Mouse (Mus musculus) heart, postnatal 0 days (tissue): ENCODE measurements around the gene Pomgnt2. TPM values are rescaled to one million over a fixed set of nuclear protein-coding genes. Genes with fewer than 3 reads are reported as not detected.

Experiments used
- ATAC-seq: fragments of 200-750 bp; cut with Nextera tagmentation; 2 replicates; pipeline ENCODE4 v1.8.0; 2017; ENCODE audit warnings: low read depth, moderate number of reproducible peaks, moderate library complexity; ENCODE audit not compliant: insufficient read depth
- DNase-seq: peaks from one replicate; pipeline ENCODE4 v3.0.0-alpha.2; 2016; ENCODE audit warnings: low spot score
- H3K27ac ChIP-seq: fragments of 300-500 bp; sonication (generic); 2 replicates; pipeline ENCODE4 v1.5.1; 2014; ENCODE audit warnings: low read depth, mild to moderate bottlenecking
- H3K27me3 ChIP-seq: fragments of 300-500 bp; sonication (generic); 2 replicates; pipeline ENCODE4 v1.6.1; 2014; ENCODE audit warnings: low read length, mixed read lengths; ENCODE audit not compliant: control insufficient read depth, insufficient read depth
- H3K36me3 ChIP-seq: fragments of 300-500 bp; sonication (generic); replicated peaks from 2 replicates; pipeline ENCODE4 v1.6.1; 2014; ENCODE audit warnings: low read length, mixed read lengths; ENCODE audit not compliant: control insufficient read depth, insufficient read depth
- H3K4me1 ChIP-seq: fragments of 300-500 bp; sonication (generic); 2 replicates; pipeline ENCODE4 v1.6.1; 2014; ENCODE audit warnings: antibody characterized with exemption; ENCODE audit not compliant: control insufficient read depth, insufficient read depth
- H3K4me2 ChIP-seq: fragments of 300-500 bp; sonication (generic); 2 replicates; pipeline ENCODE4 v1.6.1; 2014; ENCODE audit warnings: low read depth, mild to moderate bottlenecking, low read length, moderate library complexity
- H3K4me3 ChIP-seq: fragments of 300-500 bp; sonication (generic); 2 replicates; pipeline ENCODE4 v1.5.1; 2014; ENCODE audit warnings: low read depth, low read length
- H3K9ac ChIP-seq: fragments of 300-500 bp; sonication (generic); replicated peaks from 2 replicates; pipeline ENCODE4 v1.6.1; 2014; ENCODE audit warnings: low read depth, low read length, mixed read lengths
- H3K9me3 ChIP-seq: fragments of 300-500 bp; sonication (generic); replicated peaks from 2 replicates; pipeline ENCODE4 v1.6.1; 2016; ENCODE audit warnings: low read length; ENCODE audit not compliant: control insufficient read depth
- CTCF ChIP-seq: IDR thresholded peaks from 2 replicates; pipeline ENCODE4 v1.5.1; 2016; ENCODE audit warnings: antibody characterized with exemption, control low read depth, low read depth
- EP300 ChIP-seq: IDR thresholded peaks from 2 replicates; pipeline ENCODE4 v1.6.1; 2016; ENCODE audit warnings: antibody characterized with exemption, low read depth
- WGBS: fragments of 180-500 bp; shearing (Covaris S2); extraction: QIAGEN DNeasy Blood & Tissue Kit; methylation state at CpG from one replicate; pipeline ENCODE4 v1.1.7; 2014; 5-methylcytosine and 5-hydroxymethylcytosine counted together
- polyA plus RNA-seq: library from polyadenylated mRNA; unstranded; fragments of >200 nt; fragmentation: Nextera tagmentation; extraction: Ambion mirVana; gene quantifications from 2 replicates; pipeline ENCODE4 v1.2.1, GENCODE M21; 2015
- total RNA-seq: library from RNA; depleted of rRNA; stranded (reverse); fragments of >200 nt; gene quantifications from 2 replicates; pipeline ENCODE4 v1.2.3, GENCODE M21; 2014; ENCODE audit warnings: low replicate concordance; rRNA removed

The Pomgnt2 gene
- total RNA-seq (14.2 and 19.4 TPM in 2 replicates), polyA plus RNA-seq (6.9 and 7.9 TPM in 2 replicates)

DNA sequence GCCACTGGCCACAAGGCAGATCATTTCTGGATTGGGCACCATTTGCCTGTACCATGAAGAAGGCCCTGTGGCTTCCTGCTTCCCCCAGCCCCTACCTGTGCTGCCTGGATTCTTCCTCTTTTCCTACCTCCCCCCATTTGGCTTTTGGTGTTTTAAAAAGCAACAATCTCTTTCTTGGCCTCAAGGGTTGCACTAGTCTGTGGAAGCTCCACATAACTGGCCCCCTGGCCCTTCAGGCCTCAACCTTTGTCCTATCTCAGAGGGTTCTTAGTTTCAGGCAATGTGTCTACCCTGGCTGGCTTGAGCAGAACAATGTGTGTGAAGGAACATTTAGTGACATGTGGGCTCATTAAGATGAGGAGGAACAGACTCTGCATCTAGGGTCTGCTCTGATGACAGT is at the start of gene Pomgnt2:
TSS of gene Pomgnt2 (minus strand) at position 101 of the 400 bp plus-strand sequence.
- no peak for TF ChIP-seq CTCF
- no peak for TF ChIP-seq EP300
- DNase-seq (no peak), ATAC-seq (no peak)
- Histone ChIP-seq H3K4me1 (no peaks in the 10 kb centered on the region), H3K27ac (no peak within 1 kb of the TSS), H3K4me2 (peak within 1 kb of the TSS; percentile 100), H3K27me3 (no peaks in the 10 kb centered on the region), H3K9ac (no peak within 1 kb of the TSS), H3K4me3 (peak within 1 kb of the TSS; percentile 76), H3K36me3 (no peaks in the 10 kb centered on the region), H3K9me3 (no peaks in the 10 kb centered on the region)

DNA sequence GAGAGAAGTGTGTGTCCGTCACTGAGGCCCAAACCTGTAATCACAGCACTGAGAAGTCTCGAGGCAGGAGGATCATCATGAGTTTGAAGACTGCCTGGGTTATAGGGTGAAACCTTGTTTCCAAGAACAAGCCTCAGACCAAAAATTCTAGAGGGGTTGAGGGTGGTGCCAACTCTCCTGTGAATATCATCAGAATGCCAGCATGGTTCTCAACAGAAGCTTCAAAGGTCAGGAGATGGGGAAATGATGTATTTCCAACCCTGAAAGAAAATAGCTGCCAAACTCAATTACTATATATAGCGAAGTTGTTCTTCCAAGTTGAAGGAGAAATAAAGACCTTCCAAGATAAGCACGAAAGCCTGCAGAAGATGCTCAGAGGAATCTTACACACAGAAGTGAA is 42.9 kb upstream of the Pomgnt2 start:
- Histone ChIP-seq H3K27me3 (no peaks in the 10 kb centered on the region), H3K36me3 (no peaks in the 10 kb centered on the region), H3K9ac (no peak overlapping the region), H3K27ac (no peak overlapping the region), H3K4me3 (no peak overlapping the region), H3K4me2 (no peak overlapping the region), H3K4me1 (0 out of 2 replicates have a peak, but pooled peaks cover 8% of the 10 kb centered on the region), H3K9me3 (no peaks in the 10 kb centered on the region)
- TF ChIP-seq EP300 (no peak), CTCF (no peak)
- DNase-seq (no peak), ATAC-seq (no peak)
- WGBS = 41% methylated on average over 4 of the region's 4 CpGs

DNA sequence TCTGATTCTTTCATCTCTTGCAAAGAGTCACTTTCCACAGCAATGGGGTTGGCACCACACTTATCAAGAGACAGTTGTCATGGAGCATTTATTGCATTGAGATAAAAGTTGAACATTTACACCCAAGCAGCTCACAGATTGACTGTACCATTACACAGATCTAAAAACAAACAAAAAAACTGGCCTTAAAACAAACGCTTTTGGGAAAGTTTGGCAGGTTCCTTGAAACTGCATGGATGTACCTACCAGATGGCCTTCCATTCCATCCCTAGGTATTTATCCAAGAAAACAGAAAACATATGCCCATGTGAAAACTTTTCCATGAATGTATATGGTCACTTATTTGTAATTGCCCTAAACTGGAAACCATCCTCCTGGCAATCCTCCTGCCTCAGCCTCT is 41.7 kb upstream of the Pomgnt2 start:
- H3K4me2 ChIP-seq = no peak overlapping the region
- no peak for DNase-seq
- H3K9ac ChIP-seq = no peak overlapping the region
- H3K36me3 ChIP-seq = no peaks in the 10 kb centered on the region
- H3K27ac ChIP-seq = no peak overlapping the region
- no peak overlapping the region for H3K4me3 ChIP-seq
- TF ChIP-seq EP300 = no peak
- 92% methylated on average over 1 of the region's 1 CpGs for WGBS
- H3K27me3 ChIP-seq = no peaks in the 10 kb centered on the region
- H3K4me1 ChIP-seq = peaks cover 11% of the 10 kb centered on the region; the same call in 1 of the 2 replicates
- H3K9me3 ChIP-seq = no peaks in the 10 kb centered on the region
- no peak for ATAC-seq

DNA sequence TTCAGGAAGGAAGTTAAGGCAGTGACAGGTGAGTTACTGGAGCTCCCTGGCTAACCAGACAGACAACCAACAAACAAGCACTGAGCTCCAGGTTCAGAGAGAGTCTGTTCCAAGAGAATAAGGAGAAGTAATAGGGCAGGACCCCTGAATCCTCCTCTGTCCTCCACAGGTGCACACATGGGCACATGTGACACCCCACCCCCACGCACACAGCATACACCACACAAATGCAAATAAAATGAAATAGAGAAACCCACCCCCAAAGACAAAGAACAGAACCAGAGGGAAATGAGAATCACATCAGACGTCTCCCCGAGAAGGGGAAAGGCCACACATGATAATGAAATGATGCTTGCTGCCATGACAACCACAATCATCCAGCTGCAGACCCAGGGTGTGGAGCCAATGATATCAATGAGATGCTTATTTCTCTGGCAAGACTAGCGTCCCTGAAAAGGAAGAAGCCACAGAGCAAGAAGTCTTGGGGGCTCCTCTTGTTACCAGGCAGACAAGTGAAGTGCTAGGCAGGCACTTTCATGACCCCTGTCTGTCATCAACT is 39.7 kb upstream of the Pomgnt2 start:
- WGBS = 55% methylated on average over 4 of the region's 4 CpGs
- H3K9ac ChIP-seq = no peak overlapping the region
- H3K4me2 ChIP-seq = no peak overlapping the region
- peaks cover 15% of the 10 kb centered on the region for H3K4me1 ChIP-seq
- H3K9me3 ChIP-seq = no peaks in the 10 kb centered on the region
- no peak overlapping the region for H3K27ac ChIP-seq
- no peak for ATAC-seq
- no peak overlapping the region for H3K4me3 ChIP-seq
- TF ChIP-seq CTCF (no peak), EP300 (no peak)
- no peak for DNase-seq
- no peaks in the 10 kb centered on the region for H3K27me3 ChIP-seq
- H3K36me3 ChIP-seq = no peaks in the 10 kb centered on the region

DNA sequence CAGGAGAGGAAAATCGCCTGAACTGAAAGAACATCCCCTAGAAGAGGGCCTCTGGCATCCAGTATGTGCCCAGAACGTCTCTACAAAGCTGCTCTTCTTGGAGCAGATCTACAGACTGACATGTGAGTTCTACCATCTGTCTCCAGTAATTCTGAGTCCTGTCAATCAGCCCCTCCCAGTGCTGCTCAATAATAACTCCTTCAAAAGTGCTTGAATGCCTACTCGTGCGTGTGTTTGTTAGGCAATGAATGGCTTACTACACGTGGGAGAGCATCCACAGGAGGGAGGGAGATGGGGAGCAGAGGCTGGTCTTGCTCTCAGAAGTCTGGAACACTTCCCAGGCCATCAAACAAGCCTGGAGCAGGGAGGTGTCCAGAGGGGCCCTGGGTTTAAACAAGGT is 38.9 kb upstream of the Pomgnt2 start:
- 32% methylated on average over 5 of the region's 5 CpGs for WGBS
- TF ChIP-seq CTCF = no peak
- no peak for TF ChIP-seq EP300

DNA sequence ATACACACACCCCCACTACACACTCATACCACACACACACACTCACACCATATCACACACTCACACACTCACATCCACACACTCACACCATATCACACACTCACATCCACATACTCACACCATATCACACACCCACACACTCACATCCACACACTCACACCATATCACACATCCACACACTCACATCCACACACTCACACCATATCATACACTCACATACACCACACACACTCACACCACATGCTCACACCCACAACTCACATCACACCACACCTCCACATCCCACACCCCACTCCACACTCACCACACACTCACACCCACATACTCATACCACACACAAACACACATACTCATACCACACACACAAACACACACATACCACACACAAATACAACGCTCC is 38.0 kb upstream of the Pomgnt2 start:
- DNase-seq = no peak
- no peak overlapping the region for H3K4me2 ChIP-seq
- H3K27ac ChIP-seq = no peak overlapping the region
- H3K9me3 ChIP-seq = no peaks in the 10 kb centered on the region
- H3K4me1 ChIP-seq = peaks cover 15% of the 10 kb centered on the region
- H3K4me3 ChIP-seq = no peak overlapping the region
- 85% methylated on average over 1 of the region's 1 CpGs for WGBS
- H3K9ac ChIP-seq = no peak overlapping the region
- H3K27me3 ChIP-seq = no peaks in the 10 kb centered on the region
- H3K36me3 ChIP-seq = no peaks in the 10 kb centered on the region
- ATAC-seq = no peak
- TF ChIP-seq CTCF (no peak), EP300 (no peak)

More for the DNA sequence above, 38.9 kb upstream of the Pomgnt2 start:
- no peaks in the 10 kb centered on the region for H3K9me3 ChIP-seq
- no peak overlapping the region for H3K27ac ChIP-seq
- ATAC-seq (no peak), DNase-seq (no peak)
- no peak overlapping the region for H3K4me3 ChIP-seq
- no peak overlapping the region for H3K4me2 ChIP-seq
- peaks cover 15% of the 10 kb centered on the region for H3K4me1 ChIP-seq
- H3K27me3 ChIP-seq = no peaks in the 10 kb centered on the region
- no peak overlapping the region for H3K9ac ChIP-seq
- no peaks in the 10 kb centered on the region for H3K36me3 ChIP-seq
